Mouse (Mus musculus) kidney, postnatal 0 days (tissue): ENCODE data around the gene Gramd2. TPM values are rescaled to one million over a fixed set of nuclear protein-coding genes. Genes with fewer than 3 reads are reported as not detected.

Experiments used
- ATAC-seq: fragments of 200-750 bp; cut with Nextera tagmentation; replicated peaks from 2 replicates; pipeline ENCODE4 v1.8.0; 2017; ENCODE audit warnings: low read depth, moderate number of reproducible peaks, moderate TSS enrichment, moderate library complexity; ENCODE audit not compliant: low FRiP score
- DNase-seq: peaks from one replicate; pipeline ENCODE4 v3.0.0-alpha.2; 2016; ENCODE audit warnings: low spot score
- H3K27ac ChIP-seq: fragments of 300-500 bp; sonication (generic); 2 replicates; pipeline ENCODE4 v1.5.1; 2014; ENCODE audit warnings: mild to moderate bottlenecking
- H3K27me3 ChIP-seq: fragments of 300-500 bp; sonication (generic); 2 replicates; pipeline ENCODE4 v1.6.1; 2014; ENCODE audit warnings: low read length, mixed read lengths; ENCODE audit not compliant: insufficient read depth
- H3K36me3 ChIP-seq: fragments of 300-500 bp; sonication (generic); 2 replicates; pipeline ENCODE4 v1.6.1; 2014; ENCODE audit warnings: low read length, mixed read lengths; ENCODE audit not compliant: insufficient read depth
- H3K4me1 ChIP-seq: fragments of 300-500 bp; sonication (generic); replicated peaks from 2 replicates; pipeline ENCODE4 v1.6.1; 2014; ENCODE audit warnings: antibody characterized with exemption, low read length, mixed read lengths; ENCODE audit not compliant: insufficient read depth
- H3K4me2 ChIP-seq: fragments of 300-500 bp; sonication (generic); 2 replicates; pipeline ENCODE4 v1.6.1; 2014; ENCODE audit warnings: mild to moderate bottlenecking, low read length, moderate library complexity, mixed read lengths
- H3K4me3 ChIP-seq: fragments of 300-500 bp; sonication (generic); replicated peaks from 2 replicates; pipeline ENCODE4 v1.5.1; 2014; ENCODE audit warnings: low read depth, low read length
- H3K9ac ChIP-seq: fragments of 300-500 bp; sonication (generic); 2 replicates; pipeline ENCODE4 v1.6.1; 2014; ENCODE audit warnings: low read depth, low read length
- H3K9me3 ChIP-seq: fragments of 300-500 bp; sonication (generic); replicated peaks from 2 replicates; pipeline ENCODE4 v1.6.1; 2016; ENCODE audit warnings: low read length, inconsistent platforms, mixed read lengths
- CTCF ChIP-seq: IDR thresholded peaks from 2 replicates; pipeline ENCODE4 v1.5.1; 2016; ENCODE audit warnings: antibody characterized with exemption, low read depth, mild to moderate bottlenecking, moderate library complexity
- WGBS: fragments of 180-500 bp; shearing (Covaris S2); extraction: QIAGEN DNeasy Blood & Tissue Kit; methylation state at CpG from one replicate; pipeline ENCODE4 v1.1.7; 2014; 5-methylcytosine and 5-hydroxymethylcytosine counted together
- polyA plus RNA-seq: library from polyadenylated mRNA; unstranded; fragments of >200 nt; fragmentation: Nextera tagmentation; extraction: Ambion mirVana; gene quantifications from 2 replicates; pipeline ENCODE4 v1.2.1, GENCODE M21; 2015

Gramd2 gene
- polyA plus RNA-seq, 1 experiment from 2014 or later: 1.4 TPM

- no peak overlapping the region for H3K27ac ChIP-seq
- H3K4me2 ChIP-seq: no peak overlapping the region
- WGBS: 40% methylated on average over 2 of the region's 2 CpGs
- peaks cover 80% of the 10 kb centered on the region for H3K36me3 ChIP-seq
- no peak overlapping the region for H3K4me3 ChIP-seq
- H3K9ac ChIP-seq: no peak overlapping the region
- no peak for TF ChIP-seq CTCF
- ATAC-seq: no peak
- no peaks in the 10 kb centered on the region for H3K4me1 ChIP-seq
- no peak for DNase-seq
- no peaks in the 10 kb centered on the region for H3K27me3 ChIP-seq
- no peaks in the 10 kb centered on the region for H3K9me3 ChIP-seq
Observed at GRCm38 (mm10) chr9:59673427-59673826, 6.5 kb upstream of the Gramd2 start.

GRCm38 (mm10) chr9:59675598-59675997 lies 4.3 kb upstream of the Gramd2 start:
- DNase-seq: no peak
- Histone ChIP-seq H3K27ac (no peak overlapping the region), H3K27me3 (no peaks in the 10 kb centered on the region), H3K9ac (no peak overlapping the region), H3K4me2 (no peak overlapping the region), H3K4me3 (no peak overlapping the region), H3K9me3 (no peaks in the 10 kb centered on the region), H3K36me3 (peaks cover 71% of the 10 kb centered on the region), H3K4me1 (no peaks in the 10 kb centered on the region; the same call in 1 of the 2 replicates)
- TF ChIP-seq CTCF: no peak
- ATAC-seq: no peak
- 89% methylated on average over 14 of the region's 14 CpGs for WGBS

- Histone ChIP-seq H3K9ac (no peak overlapping the region), H3K4me3 (no peak overlapping the region), H3K27ac (no peak overlapping the region), H3K36me3 (peaks cover 45% of the 10 kb centered on the region), H3K27me3 (no peaks in the 10 kb centered on the region), H3K4me2 (no peak overlapping the region), H3K4me1 (no peaks in the 10 kb centered on the region; the same call in 1 of the 2 replicates), H3K9me3 (no peaks in the 10 kb centered on the region)
- peak; percentile 85 for TF ChIP-seq CTCF
- WGBS: 15% methylated on average over 1 of the region's 1 CpGs
- peak; percentile 84 for DNase-seq
- 0 out of 2 replicates have a peak, but pooled peaks have one; percentile 29 for ATAC-seq
Observed at GRCm38 (mm10) chr9:59678313-59678712, 1.6 kb upstream of the Gramd2 start.

- WGBS: 14% methylated on average over 16 of the region's 16 CpGs
- H3K27ac ChIP-seq: no peak overlapping the region
Observed at GRCm38 (mm10) chr9:59680534-59680875, 561 bp downstream of the Gramd2 start.

GRCm38 (mm10) chr9:59684020-59684419 lies 4.1 kb downstream of the Gramd2 start:
- WGBS: 82% methylated on average over 2 of the region's 2 CpGs
- no peak overlapping the region for H3K4me2 ChIP-seq
- H3K9me3 ChIP-seq: no peaks in the 10 kb centered on the region
- ATAC-seq: no peak
- H3K27ac ChIP-seq: no peak overlapping the region
- no peak overlapping the region for H3K4me3 ChIP-seq
- H3K27me3 ChIP-seq: no peaks in the 10 kb centered on the region
- H3K36me3 ChIP-seq: 0 out of 2 replicates have a peak, but pooled peaks cover 3% of the 10 kb centered on the region
- no peaks in the 10 kb centered on the region; the same call in 1 of the 2 replicates for H3K4me1 ChIP-seq
- no peak overlapping the region for H3K9ac ChIP-seq
- no peak for TF ChIP-seq CTCF
- DNase-seq: no peak

More at GRCm38 (mm10) chr9:59680534-59680875, 561 bp downstream of the Gramd2 start:
- no peak for TF ChIP-seq CTCF
- Histone ChIP-seq H3K4me1 (no peaks in the 10 kb centered on the region; the same call in 1 of the 2 replicates), H3K36me3 (peaks cover 27% of the 10 kb centered on the region), H3K4me2 (peak overlapping the region; percentile 91), H3K27me3 (no peaks in the 10 kb centered on the region), H3K9ac (0 out of 2 replicates have a peak overlapping the region, but pooled peaks have one; percentile 37), H3K4me3 (peak overlapping the region; percentile 41), H3K9me3 (no peaks in the 10 kb centered on the region)
- DNase-seq: no peak
- no peak for ATAC-seq

- no peak for TF ChIP-seq CTCF
- DNase-seq (no peak), ATAC-seq (no peak)
- Histone ChIP-seq H3K27ac (no peak overlapping the region), H3K4me2 (no peak overlapping the region), H3K4me3 (no peak overlapping the region), H3K9me3 (no peaks in the 10 kb centered on the region), H3K4me1 (0 out of 2 replicates have a peak, but pooled peaks cover 4% of the 10 kb centered on the region), H3K9ac (no peak overlapping the region), H3K27me3 (no peaks in the 10 kb centered on the region), H3K36me3 (no peaks in the 10 kb centered on the region)
- WGBS: 40% methylated on average over 6 of the region's 6 CpGs
Observed at GRCm38 (mm10) chr9:59687416-59688046, 7.6 kb downstream of the Gramd2 start.

- peak overlapping the region; percentile 50 for H3K4me2 ChIP-seq
- TF ChIP-seq CTCF: no peak
- H3K9me3 ChIP-seq: no peaks in the 10 kb centered on the region
- DNase-seq (peak; percentile 49), ATAC-seq (no peak; the same call in 1 of the 2 replicates)
- 0 out of 2 replicates have a peak, but pooled peaks cover 4% of the 10 kb centered on the region for H3K4me1 ChIP-seq
- WGBS: 2% methylated on average over 23 of the region's 23 CpGs
- no peaks in the 10 kb centered on the region for H3K27me3 ChIP-seq
- no peaks in the 10 kb centered on the region for H3K36me3 ChIP-seq
- H3K27ac ChIP-seq: no peak overlapping the region
- peak overlapping the region; percentile 9 for H3K4me3 ChIP-seq
- H3K9ac ChIP-seq: no peak overlapping the region
Observed at GRCm38 (mm10) chr9:59691635-59692094, 11.7 kb downstream of the Gramd2 start.
